Mouse (Mus musculus) hindbrain, embryonic 13.5 days (tissue): ENCODE results near the gene Fam198b. TPM values are rescaled to one million over a fixed set of nuclear protein-coding genes. Genes with fewer than 3 reads are reported as not detected.

Experiments
- polyA plus RNA-seq: library from polyadenylated mRNA; unstranded; fragments of >200 nt; fragmentation: Nextera tagmentation; extraction: Ambion mirVana; gene quantifications from 2 replicates; pipeline ENCODE4 v1.2.1, GENCODE M21; 2015

Fam198b gene
- polyA plus RNA-seq, 1 experiment from 2014 or later = 3.9 TPM

Other genes with a start within 250 kb of the Fam198b start
- 0.04 TPM in 2 replicates for gene Rxfp1, start 146.7 kb upstream of the Fam198b start, polyA plus RNA-seq
- gene Tmem144, start 31.8 kb upstream of the Fam198b start, polyA plus RNA-seq = 1.1 and 1.4 TPM in 2 replicates